Mouse (Mus musculus) urinary bladder, postnatal 36 days (tissue): ENCODE results near the gene Acsl3.

Experiments used
- DNase-seq, 2 experiments: peaks; one replicate each; pipeline ENCODE4 v3.0.0; 2022; ENCODE audit warnings: low spot score in 2 of 2, mixed read lengths in 1 of 2

Gene Acsl3

DNA sequence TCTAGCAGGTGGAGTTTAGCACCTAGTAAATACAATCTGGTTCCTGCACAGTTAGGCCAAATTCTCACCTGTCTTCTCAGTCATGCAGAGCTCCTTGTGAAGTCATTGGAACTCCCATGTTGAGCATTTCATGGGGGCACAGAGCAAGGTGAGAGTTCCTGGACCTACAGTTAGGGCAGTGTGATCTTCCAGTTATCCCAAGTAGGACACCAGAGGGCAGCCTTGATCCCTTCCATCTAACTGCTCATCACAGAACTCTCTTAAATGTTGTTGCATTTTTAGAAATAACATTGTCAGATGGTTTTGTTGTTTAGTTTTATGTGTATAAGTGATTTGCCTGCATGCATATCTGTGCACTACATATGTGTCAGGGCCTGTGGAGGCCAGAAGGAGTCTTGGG, 29.2 kb downstream of the Acsl3 start:
- DNase-seq = no peak

DNA sequence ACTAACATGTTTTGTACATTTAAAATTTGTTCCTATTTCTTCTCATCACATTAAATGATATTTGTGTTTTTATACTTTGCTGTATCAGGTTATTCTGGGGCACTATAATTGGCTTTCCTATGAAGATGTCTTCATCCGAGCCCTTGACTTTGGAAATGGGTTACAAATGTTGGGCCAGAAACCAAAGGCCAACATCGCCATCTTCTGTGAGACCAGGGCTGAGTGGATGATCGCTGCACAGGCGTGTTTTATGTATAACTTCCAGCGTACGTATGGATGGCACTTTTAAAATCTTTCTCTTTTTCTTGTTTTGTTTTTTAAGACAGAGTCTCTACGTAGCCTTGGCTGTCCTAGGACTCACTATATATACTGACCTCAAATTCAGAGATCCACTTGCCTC, 30.5 kb downstream of the Acsl3 start:
- DNase-seq = no peak

DNA sequence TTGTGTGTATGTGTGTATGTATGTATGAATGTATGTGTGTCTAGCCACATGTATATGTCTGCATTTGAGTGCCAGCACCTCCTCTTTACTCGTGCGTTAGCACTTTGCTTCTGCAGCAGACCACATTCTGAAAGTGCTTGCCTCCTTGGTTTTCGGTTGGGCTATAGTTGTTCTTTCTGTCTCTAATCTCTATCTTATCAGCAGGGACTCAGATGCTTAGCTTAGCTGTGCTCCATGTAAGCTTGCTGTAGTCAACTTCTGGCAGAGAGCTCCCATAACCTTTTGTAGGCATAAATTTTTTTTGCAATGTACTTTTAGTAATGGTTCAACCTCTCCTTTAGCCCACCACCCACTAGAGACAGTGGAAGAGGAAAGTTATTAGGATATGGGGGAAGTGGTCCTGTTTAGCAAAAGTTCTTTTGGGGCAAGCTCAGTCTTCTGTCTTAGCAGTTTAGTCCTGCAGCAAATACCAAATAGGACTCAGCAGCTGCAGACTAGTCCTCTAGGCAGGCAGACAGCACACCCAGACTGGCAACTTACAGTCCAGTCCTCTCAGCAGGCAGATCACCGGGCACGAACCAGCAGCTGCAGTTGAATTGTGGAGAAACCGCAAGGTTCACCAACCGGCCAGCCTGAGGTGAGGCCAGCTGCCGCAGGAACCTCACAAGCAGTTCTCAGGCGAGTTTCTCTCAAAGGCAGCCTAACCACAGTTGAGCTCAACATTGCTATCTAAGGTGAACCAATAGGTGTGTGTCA, 37.1 kb downstream of the Acsl3 start:
- DNase-seq = no peak

DNA sequence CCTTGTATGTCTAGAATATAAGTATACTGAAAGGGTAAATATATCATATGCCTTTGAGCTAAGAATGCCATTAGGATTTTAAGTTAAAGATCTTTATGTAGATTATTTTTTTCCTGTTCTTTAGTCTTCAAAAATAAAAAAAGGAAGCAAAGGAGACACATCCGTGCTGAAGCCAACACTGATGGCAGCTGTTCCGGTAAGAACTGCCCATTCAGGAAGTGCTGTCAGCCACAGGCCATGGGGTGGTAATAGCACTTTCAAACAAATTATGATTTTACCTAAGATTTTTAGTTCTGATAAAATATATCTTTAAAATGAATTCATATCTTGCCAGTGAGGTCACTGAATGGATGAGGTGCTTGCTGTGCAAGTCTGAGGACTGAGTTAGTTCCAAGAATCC, 38.7 kb downstream of the Acsl3 start:
- no peak for DNase-seq

DNA sequence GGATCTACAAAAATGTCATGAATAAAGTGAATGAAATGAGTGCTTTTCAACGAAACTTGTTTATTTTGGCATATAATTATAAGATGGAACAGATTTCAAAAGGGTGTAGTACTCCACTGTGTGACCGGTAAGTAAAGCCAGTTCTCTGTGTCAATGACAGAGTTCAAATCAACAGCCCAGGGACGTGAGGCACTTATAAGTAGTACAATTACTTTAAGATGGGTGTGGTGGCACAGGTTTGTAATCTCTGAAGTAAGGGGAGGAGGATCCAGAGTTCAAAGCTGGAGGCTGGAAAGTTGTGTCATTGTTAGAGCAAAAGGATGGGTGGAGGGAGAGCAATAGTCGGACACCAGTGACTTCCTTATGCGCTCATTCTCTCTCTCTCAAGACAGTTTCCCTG, 39.3 kb downstream of the Acsl3 start:
- no peak for DNase-seq

DNA sequence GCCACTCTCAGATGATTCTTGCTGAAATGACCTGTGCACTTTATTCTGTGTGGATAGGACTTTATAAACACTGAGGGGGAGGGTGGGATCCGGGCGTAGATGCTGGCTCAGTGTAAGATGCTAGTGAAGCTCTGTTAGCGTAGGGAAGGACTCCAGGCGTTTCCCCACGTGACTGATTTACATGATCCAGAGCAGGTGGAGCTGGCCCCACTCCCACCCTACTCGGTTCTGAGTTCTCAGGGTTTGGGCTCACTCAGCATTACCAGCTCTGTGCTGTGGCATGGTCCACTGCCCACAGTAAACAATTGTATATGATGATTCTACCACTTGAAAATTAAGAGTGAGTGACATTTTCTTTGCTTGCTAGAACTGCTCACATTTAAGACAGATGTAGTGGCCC, 40.5 kb downstream of the Acsl3 start:
- no peak for DNase-seq

DNA sequence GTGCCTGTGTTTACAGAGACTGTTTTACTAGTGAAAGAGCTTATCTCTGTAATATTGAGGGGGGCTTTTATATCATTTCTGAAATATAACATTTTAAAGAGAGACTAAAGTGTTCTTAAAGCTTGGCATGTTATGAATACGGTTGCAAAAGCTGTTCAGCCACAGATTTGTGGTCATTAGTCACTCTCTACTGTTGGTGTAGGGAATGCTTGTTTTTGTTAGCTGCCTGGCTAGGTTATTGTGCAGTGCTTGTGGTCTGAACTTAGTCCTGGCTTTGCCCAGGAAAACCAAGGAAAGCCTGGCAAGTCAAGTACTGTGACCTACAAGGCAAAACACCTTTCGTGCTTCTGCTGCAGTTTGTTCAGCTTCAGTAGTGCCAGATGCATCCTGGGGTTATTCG, 44.1 kb downstream of the Acsl3 start:
- DNase-seq = no peak

DNA sequence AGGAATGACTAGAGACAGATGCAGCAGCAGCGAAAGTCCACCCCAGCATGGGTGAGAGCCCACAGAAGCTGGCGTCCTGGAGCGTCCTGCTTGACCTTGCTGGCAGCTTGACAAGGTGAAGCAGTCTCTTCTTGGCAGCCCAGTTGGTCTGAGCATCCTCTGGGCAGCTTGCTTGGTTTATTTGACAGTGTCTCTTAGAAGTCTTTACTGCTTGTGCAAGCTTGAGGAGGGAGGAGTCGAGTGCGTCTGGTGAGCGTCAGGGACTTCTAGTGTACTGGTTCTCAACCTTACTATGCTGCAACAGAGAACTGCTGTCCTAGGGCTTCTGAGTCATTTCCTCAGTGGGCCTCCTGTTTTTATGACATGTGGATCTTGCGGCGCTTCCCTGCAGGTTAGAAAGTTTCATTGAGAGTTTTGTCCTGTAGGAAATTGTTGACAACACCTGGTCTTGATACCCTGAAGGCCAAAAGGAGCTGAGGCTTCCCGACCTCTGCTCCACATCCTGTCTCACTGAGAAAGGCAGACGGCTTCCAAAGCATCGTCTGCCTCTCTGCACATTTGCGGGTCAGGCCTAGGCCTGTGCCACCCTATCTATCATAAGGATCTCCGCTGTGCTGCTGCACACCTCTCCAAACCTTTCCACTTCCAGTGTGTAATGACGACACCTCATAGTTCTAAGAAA, 44.8 kb downstream of the Acsl3 start:
- no peak for DNase-seq

DNA sequence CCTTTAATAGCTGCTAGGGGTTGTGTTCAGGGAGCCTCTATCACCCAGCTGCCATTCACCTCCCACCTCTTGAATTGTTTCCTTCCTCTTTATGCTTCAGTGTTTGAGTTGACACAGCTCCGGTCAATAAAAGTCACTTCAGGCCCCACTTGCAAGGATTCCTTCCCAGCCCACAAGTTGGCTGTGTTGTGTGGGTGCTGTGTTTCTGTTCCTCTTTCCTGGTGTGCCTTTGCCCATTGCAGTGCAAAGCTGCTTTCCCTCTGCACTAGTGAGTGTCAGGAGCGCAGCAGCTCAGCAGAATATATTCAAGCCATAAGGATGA, 45.3 kb downstream of the Acsl3 start:
- DNase-seq = no peak

DNA sequence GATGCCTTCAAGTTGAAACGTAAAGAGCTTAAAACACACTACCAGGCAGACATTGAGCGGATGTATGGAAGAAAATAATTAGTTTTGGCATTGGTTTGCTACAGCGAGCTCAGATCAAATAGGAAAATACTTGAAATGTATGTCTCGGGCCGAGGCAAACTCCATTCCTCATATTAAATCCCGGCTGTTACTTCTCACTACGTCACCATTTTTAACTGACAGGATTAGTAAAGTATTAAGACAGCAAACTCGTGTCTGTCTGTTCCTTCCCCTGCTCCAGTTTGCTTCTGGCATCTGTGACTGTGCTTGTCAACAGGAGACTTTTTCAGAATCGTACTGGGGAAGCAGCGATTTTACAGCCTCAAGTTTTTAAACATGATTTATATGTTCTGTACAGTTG, 48.7 kb downstream of the Acsl3 start:
- DNase-seq = no peak

DNA sequence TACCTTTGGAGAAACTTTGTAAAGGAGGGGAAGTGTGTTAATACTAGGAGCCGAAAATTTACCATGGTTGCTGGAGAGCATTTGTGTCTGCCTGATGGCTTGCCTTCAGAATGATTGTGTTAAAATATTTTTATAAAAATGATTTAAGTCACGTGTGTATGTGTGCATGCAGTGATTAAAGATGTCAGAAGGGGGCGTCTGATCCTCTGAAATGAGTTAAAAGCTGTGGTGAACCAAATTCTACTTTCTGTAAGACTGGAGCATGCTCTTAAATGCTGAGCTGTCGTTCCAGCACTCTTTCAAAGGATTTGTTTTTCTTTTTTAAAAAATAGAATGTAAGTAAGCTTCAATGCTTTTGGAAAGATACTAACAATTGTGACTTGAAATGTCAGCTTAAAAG, 49.7 kb downstream of the Acsl3 start:
- DNase-seq = no peak

DNA sequence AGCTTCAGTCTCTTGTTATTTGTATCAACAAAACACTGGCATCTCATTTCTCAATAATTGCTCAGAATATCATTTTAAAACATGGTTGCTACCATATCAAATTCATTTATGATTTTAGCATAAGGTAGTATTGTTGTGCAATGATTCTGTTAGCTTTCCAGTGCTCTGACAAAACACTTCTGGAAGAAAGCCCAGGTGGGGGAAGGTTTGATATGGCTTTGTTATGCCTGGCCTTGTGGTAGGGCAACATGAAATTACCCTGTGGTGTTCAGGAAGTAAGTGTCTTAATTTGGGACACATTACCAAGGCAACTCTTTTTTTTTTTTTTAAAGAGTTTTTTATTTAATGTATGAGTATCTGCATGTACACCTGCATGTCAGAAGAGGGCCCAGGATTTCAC, 52.4 kb downstream of the Acsl3 start:
- DNase-seq = no peak

DNA sequence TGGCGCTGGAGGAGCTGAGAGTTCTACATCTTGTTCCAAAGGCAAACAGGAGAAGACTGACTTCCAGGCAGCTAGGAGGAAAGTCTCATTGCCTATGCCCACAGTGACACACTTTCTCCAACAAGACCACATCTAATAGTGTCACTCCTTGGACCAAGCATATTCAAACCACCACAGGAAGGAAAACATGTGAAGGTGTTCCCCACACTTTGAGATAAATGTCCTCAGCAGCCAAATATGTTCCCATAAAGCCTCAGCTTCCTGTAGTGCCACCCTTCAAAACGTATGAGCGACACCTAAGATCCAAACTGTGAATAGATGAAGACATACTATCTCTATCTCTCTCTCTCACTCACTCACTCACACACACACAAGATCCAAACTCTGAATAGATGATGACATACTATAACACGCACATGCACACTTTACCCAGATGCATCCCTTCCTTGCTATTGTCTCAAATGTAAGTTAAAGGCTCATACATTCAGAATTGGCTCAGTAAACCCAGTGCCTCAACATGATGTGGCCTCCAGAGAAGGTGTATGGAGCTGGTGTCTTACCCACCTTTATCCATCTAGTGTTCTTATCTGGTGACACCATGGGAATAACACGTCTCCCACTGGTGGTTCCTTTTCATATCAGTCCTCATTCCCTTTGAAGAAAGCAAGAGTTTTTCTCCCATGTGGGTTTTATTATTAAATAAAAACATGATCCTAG, 53.1 kb downstream of the Acsl3 start:
- DNase-seq = no peak

DNA sequence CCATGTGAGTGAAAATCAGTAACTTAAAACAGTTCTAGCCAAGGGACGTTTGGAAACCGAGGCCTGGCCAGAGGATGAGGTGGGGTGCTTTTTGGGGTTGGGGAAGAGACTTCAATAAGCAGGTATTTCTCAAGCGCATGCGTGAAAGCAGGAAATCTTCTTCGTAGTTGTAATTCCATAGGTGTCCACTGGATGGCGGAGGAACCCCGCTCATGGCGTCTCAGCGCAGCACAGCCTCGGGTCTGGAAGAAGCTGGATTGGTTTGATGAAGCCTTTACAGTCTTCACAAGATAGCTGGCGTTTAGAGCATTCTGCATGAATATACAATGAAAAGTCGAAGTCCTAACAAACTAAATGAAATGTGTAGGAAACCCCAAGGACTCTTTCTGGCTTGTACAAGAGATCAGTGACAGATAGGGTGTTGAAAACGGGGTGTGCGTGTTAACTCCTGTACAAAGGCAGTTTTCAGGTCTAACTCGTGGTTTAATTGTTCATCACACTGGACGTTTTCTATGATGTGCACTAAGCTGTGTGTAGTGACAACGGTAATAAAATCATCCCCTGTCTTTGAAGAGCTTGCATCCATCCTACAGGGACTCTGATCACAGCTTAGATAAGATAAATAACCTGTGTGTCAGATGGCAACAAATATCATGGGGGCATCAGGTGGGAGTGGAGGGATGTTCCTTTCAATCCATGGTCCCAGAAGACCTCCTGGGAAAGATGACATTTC, 67.0 kb downstream of the Acsl3 start:
- peak; percentile 69 to 79 for DNase-seq

DNA sequence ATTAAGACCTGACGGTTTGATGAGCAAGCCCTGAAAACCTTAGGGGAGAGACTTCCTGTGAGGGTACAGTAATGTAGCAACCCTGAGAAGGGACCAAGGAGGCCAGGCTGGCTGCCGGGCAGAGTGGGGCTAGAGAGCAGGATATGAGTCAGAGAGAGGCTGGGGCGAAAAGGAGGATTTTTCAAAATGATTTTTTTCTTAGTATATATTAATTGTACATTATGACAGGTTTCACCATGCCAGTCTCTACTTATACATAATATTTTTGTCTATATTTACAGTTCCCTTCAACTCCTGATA, 67.5 kb downstream of the Acsl3 start:
- DNase-seq = no peak

DNA sequence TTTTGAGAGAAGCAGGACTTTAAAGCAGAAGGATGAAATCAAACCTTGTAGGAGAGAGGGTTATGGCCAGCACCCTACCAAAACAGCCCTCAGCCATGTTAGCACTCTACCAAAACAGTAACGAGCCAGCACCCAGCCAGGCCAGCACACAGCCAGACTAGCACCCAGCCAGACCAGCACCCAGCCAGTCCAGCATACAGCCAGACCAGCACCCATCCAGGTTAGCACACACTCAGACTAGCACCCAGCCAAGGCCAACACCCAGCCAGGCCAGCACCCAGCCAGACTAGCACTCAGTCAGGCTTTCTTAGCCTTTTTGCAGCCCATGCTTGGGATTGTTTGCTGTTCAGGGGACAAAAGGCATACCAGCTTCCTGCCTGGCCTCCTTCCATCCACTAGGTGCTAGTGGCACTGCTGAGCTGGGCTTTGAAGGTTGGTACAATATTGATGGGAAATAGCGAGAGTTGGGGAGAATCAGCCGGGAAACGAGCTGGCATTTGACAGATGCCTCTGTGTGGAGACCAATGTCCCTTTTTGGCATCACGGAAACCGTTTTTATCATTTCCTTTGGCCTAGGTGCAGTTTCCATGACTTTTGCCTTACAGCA, 68.1 kb downstream of the Acsl3 start:
- no peak for DNase-seq

DNA sequence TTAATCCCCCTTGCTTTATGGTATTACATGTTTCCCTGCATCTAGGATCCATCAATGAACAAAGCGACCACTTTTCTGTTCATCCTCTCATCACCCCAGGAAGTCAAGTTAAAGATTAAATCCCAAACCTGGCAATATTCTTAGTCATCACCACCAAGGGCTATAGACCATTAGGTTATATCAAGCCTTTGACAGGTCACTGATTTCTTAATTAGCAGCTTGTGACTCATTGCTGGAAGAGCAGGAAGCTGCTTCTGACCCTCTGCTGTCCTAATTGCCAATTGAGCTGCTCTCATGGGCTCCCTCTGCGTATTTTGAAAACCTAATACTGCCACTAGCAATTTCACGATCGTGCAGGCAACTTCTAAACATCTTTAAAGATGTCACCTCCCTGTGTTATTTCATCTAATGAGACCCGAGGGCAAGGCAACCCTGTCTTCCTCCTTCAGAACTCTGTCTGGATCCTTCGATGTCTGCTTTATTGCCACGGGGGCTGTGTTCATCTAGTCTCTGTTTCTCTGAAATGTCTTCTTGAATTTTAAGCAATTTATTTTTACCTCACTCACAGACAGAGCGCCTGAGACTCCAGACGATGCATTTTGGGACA, 72.6 kb downstream of the Acsl3 start:
- no peak for DNase-seq

DNA sequence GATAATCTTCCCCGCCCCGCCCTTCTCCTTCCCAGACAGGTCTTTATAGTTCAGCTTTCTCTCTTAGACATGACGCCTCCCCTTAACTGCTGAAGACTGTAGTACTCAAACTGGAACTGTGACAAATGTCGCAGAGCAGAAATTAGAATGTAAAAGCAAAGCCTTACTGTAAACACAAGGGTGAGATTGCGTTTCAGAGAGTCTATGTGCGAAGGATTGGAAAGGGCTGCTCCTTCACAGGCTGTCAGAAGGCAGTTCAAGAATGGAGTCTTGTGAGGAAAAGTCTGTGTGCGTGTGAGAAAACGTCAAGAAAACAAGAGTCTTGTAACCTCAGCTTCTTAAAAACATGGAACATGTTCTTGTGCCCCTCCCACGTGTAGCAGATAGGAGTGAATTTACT, 74.7 kb downstream of the Acsl3 start:
- no peak for DNase-seq

DNA sequence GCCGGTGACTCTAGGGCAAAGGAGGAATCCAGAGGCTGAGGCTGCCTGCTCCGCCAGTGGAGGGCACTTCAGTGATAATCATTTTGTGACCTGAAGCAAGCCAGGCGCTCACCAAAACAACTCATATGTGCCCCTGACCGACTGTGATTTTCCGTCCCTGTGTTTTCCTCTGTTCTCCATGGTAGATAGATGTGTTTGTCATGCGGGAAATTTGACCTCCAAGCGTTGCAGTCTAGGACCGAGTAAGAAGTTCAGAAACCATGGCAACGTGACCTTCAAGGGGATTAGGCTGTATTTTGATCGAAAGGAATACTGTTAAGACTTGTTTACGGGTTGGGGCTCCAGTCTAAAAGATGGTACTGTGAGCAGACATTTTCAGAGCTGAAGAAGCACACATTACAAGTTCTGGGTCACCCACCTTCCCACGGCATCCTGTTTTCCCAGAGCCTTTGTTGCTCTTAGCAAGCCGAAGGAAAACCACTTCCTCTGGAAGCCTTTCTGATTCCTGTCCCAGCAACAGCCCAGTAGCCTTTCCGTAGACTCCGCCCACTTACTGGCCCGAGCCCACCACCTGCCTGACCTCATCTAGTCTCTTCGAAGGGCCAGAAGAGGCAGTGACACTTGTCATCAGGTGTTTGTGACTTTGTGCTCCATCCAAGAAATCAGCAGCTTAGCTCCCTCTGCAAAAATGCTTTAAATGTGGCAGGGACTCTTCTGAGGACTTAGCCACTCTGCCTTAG, 76.8 kb downstream of the Acsl3 start:
- DNase-seq = no peak

DNA sequence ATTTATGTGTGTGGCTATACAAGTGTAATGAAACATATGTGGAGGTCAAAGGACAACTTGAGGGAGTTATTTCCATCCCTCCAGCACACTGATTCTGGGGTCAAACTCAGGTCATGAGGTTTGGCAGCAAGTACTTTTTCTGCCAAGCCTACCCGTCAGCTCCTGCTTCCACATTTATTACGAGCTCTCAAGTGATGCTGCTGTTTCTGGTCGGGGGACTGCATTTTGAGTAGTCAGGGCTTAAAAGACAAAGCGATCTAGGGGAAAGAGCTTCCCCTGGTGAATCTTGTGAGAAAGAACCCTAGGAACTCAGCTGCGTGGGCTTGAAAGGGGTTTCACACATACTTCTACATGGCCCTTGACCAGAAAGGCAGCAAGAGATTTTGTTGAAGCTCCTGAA, 80.0 kb downstream of the Acsl3 start:
- DNase-seq = no peak

DNA sequence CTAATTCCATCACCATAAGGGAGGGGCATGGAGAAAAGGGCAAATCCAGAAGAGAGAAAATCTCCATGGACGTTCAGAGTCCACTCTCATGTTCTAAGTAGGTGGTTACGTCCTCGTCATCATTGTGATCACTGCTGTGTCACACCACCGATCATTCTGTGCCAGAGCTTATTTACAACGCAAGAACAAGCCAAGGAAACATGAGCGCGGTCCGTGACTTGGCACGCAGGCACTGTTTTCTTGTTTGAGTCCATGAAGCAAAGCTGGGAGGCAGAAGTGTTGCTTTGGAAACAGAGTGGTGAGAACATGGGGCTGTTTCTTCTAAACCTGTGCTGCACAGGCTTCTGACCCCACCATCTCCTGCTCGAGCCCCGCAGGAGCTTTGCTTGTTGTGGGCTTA, 83.1 kb downstream of the Acsl3 start:
- DNase-seq = no peak
